In genomic region chr6:87186988-87187387, GRCm38 (mm10) we compare ENCODE assay signal across 9 mouse cellular contexts.
DNase-seq lines count a peak whose midpoint lies in the region; ATAC-seq lines count a peak whose summit lies in the region.
"Had no signal": no experiment of that assay in that cellular context is flagged by ENCODE, and none has a peak within 500 bp of the region (broad histone marks: within the 10 kb centered on the region; RNA-seq: fewer than 3 reads in every experiment).

No protein-coding gene starts in this region.

- H3K4me1 ChIP-seq in limb, embryonic 13.5 days: peaks cover 32% of the 10 kb centered on the region
- H3K4me1 ChIP-seq in limb, embryonic 10.5 days: peaks cover 4% of the 10 kb centered on the region; the same call in 1 of the 2 replicates
- H3K4me1 ChIP-seq in embryonic facial prominence, embryonic 15.5 days: peaks cover 89% of the 10 kb centered on the region
- H3K4me1 ChIP-seq in heart, embryonic 14.5 days (ENCODE audit: control insufficient read depth in 2 of 2, insufficient read depth in 2 of 2, low read length in 2 of 2): peaks cover 24 to 33% of the 10 kb centered on the region in 2 experiments

- WGBS in limb, embryonic 13.5 days: 63% methylated on average over 12 of the region's 12 CpGs
- WGBS in limb, embryonic 10.5 days: 76% methylated on average over 12 of the region's 12 CpGs
- 12% methylated on average over 12 of the region's 12 CpGs for WGBS in embryonic facial prominence, embryonic 15.5 days
- WGBS in heart, embryonic 14.5 days: 14% methylated on average over 12 of the region's 12 CpGs

- H3K4me3 ChIP-seq in limb, embryonic 13.5 days: no peak overlapping the region
- no peak overlapping the region for H3K4me3 ChIP-seq in limb, embryonic 10.5 days
- no peak overlapping the region for H3K4me3 ChIP-seq in embryonic facial prominence, embryonic 15.5 days (replicated peaks)
- H3K4me3 ChIP-seq in heart, embryonic 14.5 days (ENCODE audit: control insufficient read depth in 1 of 2, insufficient read depth in 1 of 2, low read depth in 1 of 2, low read length in 2 of 2): no peak overlapping the region

- H3K27ac ChIP-seq in limb, embryonic 13.5 days: peak overlapping the region; percentile 61; the same call in 1 of the 2 replicates
- H3K27ac ChIP-seq in limb, embryonic 10.5 days: no peak overlapping the region
- H3K27ac ChIP-seq in embryonic facial prominence, embryonic 15.5 days (replicated peaks): peak overlapping the region; percentile 81
- peak overlapping the region; percentile 42 to 54 for H3K27ac ChIP-seq in heart, embryonic 14.5 days (replicated peaks in 1 of 2; ENCODE audit: control insufficient read depth in 1 of 2, insufficient read depth in 1 of 2, low read depth in 2 of 2, low read length in 2 of 2)

- H3K9ac ChIP-seq in limb, embryonic 13.5 days: no peak overlapping the region
- H3K9ac ChIP-seq in embryonic facial prominence, embryonic 15.5 days: no peak overlapping the region
- peak overlapping the region; percentile 13; the same call in 1 of the 2 replicates for H3K9ac ChIP-seq in heart, embryonic 14.5 days (ENCODE audit: low read length)

- peak; percentile 45; the same call in 1 of the 2 replicates for ATAC-seq in limb, embryonic 13.5 days (ENCODE audit: low FRiP score, low read depth)
- peak; percentile 71 for ATAC-seq in embryonic facial prominence, embryonic 15.5 days (ENCODE audit: insufficient number of reproducible peaks, low FRiP score, low TSS enrichment, low read depth)
- no peak for ATAC-seq in heart, embryonic 14.5 days (ENCODE audit: insufficient number of reproducible peaks, insufficient read depth, low FRiP score, low read depth)
- ATAC-seq: Patski had no signal

- H3K4me2 ChIP-seq in limb, embryonic 13.5 days (replicated peaks): no peak overlapping the region
- H3K4me2 ChIP-seq in embryonic facial prominence, embryonic 15.5 days (replicated peaks): no peak overlapping the region
- peak overlapping the region; percentile 8; the same call in 1 of the 2 replicates for H3K4me2 ChIP-seq in heart, embryonic 14.5 days (ENCODE audit: low read length)

- no peaks in the 10 kb centered on the region for H3K27me3 ChIP-seq in limb, embryonic 13.5 days
- H3K27me3 ChIP-seq in limb, embryonic 10.5 days (ENCODE audit: low read depth, poor library complexity, severe bottlenecking): no peaks in the 10 kb centered on the region
- H3K27me3 ChIP-seq in embryonic facial prominence, embryonic 15.5 days: no peaks in the 10 kb centered on the region
- H3K27me3 ChIP-seq in heart, embryonic 14.5 days (ENCODE audit: control insufficient read depth, insufficient read depth, low read length): no peaks in the 10 kb centered on the region
- H3K27me3 ChIP-seq: Patski had no signal

- H3K36me3 ChIP-seq in limb, embryonic 13.5 days: peaks cover 78% of the 10 kb centered on the region
- peaks cover 56% of the 10 kb centered on the region for H3K36me3 ChIP-seq in limb, embryonic 10.5 days
- peaks cover 37% of the 10 kb centered on the region for H3K36me3 ChIP-seq in embryonic facial prominence, embryonic 15.5 days
- no peaks in the 10 kb centered on the region for H3K36me3 ChIP-seq in heart, embryonic 14.5 days (ENCODE audit: control insufficient read depth, insufficient read depth, low read length)

- no peak for DNase-seq in limb, embryonic 10.5 days (ENCODE audit: low spot score)
- peak; percentile 81 for DNase-seq in left cerebral cortex, adult 9 months (ENCODE audit: low spot score in 2 of 2)
- peak; percentile 77 for DNase-seq in right cerebral cortex, postnatal 25 days
- DNase-seq in adrenal gland, postnatal 25 days: no peak
- no peak for DNase-seq in cerebellum, postnatal 36 days

- H3K9me3 ChIP-seq in limb, embryonic 13.5 days: no peaks in the 10 kb centered on the region
- H3K9me3 ChIP-seq in limb, embryonic 10.5 days (replicated peaks): no peaks in the 10 kb centered on the region
- H3K9me3 ChIP-seq in embryonic facial prominence, embryonic 15.5 days (replicated peaks): no peaks in the 10 kb centered on the region
- no peaks in the 10 kb centered on the region for H3K9me3 ChIP-seq in heart, embryonic 14.5 days (ENCODE audit: control insufficient read depth, low read length)

Comparison
In these comparisons a context has a peak if more than half of its experiments do, and no peak if none do; other contexts are left out.
1. DNase-seq: peak in left cerebral cortex, adult 9 months (2 of 2) and right cerebral cortex, postnatal 25 days (single experiment); none in limb, embryonic 10.5 days (single experiment), adrenal gland, postnatal 25 days (single experiment) and cerebellum, postnatal 36 days (0 of 2).